Mouse (Mus musculus) naive thymus-derived CD4-positive, alpha-beta T cell, adult 2 months (primary cell): ENCODE measurements around the gene C1qa.

ENCODE experiments used
- DNase-seq: peaks from one replicate; pipeline ENCODE4 v3.0.0-alpha.2; 2011; ENCODE audit warnings: low read depth

Gene C1qa

GRCm38 (mm10) chr4:136898637-136899036 is at the start of gene C1qa:
C1qa (minus strand) TSS chr4:136898803.
- no peak for DNase-seq

DNA sequence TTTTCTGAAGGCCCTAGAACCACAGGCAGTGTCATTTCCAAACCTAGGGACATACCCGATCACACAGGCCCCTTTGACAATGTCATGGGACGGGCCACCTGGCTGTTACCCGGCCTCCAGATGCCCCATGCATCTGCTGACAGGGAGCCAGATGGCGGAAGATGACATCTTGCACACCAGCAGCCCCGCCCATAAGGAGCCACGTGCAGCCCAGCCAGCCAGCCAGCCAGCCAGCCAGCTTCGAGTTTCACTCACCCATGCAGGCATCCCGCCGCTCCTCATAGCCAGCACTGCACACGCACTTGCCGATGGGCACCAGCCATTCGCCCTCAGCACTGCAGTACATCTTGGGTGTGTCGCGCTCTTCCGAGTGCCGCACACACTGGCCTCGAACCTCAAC is 46.8 kb upstream of the C1qa start:
- DNase-seq, result no peak

GRCm38 (mm10) chr4:136944558-136945350 is 46.2 kb upstream of the C1qa start:
- DNase-seq, result no peak

- no peak for DNase-seq
These were observed 44.6 kb upstream of the C1qa start for GRCm38 (mm10) chr4:136943175-136943574.

- DNase-seq, result no peak
These were observed 44.2 kb upstream of the C1qa start for GRCm38 (mm10) chr4:136942761-136943160.

GRCm38 (mm10) chr4:136937935-136938334 is 39.3 kb upstream of the C1qa start:
- no peak for DNase-seq

DNA sequence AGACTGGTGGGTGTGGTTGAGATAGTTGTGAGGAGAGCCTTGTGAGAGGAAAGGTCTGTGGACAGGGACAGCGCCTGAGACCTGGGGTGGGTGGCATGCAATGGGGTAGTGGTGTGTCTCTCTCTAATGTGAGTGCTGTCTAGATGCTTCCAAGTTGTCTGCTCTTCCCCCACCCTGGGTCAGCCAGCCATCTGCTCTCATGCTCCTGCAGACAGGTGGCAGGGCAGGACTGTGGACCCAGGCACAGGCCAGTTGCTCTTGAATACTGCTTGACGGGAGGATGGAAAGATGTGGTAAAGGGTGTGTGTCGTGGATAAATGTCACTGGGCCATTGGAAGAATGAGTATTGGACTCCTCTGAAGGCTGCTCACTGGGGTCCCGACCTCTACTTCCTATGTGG is 38.7 kb upstream of the C1qa start:
- no peak for DNase-seq

DNA sequence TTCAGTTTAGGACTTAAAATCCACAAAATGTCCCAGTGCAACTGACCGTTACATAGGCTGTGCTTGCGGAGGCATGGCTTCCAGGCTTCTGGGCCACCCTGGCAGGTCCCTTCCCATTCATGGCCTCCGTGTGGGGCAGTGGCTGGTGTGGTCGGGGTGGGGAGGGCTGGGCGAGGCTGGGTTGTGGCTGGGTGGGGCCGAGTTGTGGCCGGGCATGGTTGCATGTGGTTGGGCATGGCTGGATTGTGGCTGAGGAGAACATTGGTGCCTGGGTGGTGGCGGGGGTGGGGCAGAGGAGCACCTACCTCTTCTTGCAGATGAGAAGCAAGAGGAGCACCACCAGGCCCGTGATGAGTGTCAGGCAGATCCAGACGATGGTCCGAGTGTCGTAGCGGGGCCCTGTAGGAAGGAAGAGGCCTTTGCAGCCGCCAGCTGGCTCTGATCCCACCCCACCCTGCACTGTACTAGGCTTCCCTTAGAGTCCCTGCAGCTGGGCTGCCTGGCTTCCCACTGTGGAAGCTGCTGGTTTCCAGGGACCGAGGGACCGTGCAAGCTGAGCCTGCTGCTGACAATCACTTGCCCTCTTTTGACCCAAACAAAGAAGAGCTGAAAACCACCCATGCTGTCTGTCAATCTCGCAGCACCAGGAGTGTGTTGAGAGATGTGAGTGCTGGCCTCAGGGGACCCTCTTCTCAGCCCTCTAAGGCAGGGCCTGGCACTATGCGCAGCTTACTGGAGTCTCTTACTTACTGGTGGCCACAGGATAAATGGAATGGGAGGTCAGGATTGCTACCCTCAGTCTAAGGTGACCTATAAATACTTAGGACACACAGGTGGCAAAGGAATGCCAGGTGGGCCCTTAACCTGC is 36.4 kb upstream of the C1qa start:
- no peak for DNase-seq

DNA sequence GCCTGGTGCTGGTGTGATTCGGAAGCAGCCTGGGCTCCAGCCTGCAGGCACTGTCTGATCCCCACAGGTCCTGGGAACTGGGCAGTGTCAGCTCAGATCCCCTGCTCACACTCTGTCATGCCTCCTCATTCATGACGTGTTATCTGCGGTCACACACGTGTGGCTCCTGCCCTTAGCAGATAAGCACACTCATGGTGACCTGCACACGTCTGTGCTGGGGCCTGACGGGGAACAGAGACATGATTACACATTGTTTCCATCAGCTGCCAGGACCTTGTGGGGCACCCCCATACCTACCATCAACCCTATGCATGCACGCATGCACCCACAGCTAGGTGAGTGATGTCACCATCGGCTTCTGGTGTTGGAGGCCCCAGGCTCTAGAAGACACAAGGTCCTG is 31.9 kb upstream of the C1qa start:
- DNase-seq, result no peak

GRCm38 (mm10) chr4:136928928-136929327 is 30.3 kb upstream of the C1qa start:
- peak; percentile 46 for DNase-seq

DNA sequence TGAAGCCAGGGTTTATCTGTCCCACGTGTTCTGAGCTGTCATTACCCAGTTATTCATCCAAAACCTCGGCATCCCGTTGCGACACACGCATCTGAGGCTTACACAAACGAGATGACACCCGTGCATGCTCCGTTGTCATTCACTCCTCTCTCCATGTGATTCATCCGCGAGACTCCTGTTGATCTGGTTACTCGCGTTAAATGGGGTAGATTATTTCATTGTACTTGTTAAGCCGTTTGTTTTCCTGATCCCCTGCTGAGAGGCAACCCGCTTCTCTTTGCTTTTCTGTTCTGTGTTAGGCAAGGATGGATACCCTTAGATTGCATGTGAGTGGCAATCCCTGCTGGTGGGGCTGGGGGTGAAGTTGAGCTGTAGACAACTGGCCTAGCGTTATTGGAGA is 27.2 kb upstream of the C1qa start:
- no peak for DNase-seq

GRCm38 (mm10) chr4:136924529-136924928 is 25.9 kb upstream of the C1qa start:
- DNase-seq, result no peak

DNA sequence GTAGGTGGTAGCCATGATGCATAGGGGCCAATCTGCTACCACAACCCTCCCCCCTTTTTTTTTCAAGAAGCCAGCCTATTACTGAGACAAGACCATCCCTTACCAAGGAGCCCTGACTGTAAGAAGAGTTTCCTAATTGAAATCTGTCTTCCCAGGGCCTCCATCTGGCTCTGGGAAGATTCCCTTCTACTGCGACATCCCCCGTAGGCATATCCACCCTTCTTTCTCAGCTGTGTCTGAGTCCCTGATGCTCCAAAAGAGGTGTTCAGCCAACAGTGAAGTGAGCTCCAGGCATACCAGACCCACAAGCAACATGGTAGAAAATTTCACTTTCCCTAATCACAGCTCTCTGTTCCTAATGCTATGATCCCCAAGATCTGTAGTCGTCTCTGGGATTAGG is 20.9 kb upstream of the C1qa start:
- DNase-seq, result no peak

DNA sequence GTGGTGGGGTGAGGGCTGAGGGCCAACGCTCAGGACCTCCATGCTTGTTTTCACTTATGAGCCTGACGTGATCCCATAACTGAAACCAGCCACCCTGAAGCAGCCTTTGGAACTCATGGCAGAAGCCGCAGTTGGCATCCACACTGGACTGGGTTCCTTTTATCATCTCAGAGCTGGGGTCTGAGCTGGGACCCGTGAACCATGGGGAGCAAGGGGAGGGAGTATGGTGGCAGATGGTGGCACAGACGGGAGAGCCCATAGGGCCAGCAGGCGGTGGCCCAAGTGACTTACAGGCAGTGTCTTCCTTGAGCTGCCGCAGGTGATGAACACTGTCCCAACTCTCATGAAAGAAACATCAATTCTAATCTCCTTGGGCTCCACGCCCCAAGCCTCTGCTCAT is 20.2 kb upstream of the C1qa start:
- no peak for DNase-seq

- no peak for DNase-seq
These were observed 18.5 kb upstream of the C1qa start for GRCm38 (mm10) chr4:136917165-136917524.

GRCm38 (mm10) chr4:136916359-136917164 is 18.0 kb upstream of the C1qa start:
- DNase-seq, result no peak

- DNase-seq, result no peak
These were observed 14.2 kb upstream of the C1qa start for GRCm38 (mm10) chr4:136912841-136913240.

DNA sequence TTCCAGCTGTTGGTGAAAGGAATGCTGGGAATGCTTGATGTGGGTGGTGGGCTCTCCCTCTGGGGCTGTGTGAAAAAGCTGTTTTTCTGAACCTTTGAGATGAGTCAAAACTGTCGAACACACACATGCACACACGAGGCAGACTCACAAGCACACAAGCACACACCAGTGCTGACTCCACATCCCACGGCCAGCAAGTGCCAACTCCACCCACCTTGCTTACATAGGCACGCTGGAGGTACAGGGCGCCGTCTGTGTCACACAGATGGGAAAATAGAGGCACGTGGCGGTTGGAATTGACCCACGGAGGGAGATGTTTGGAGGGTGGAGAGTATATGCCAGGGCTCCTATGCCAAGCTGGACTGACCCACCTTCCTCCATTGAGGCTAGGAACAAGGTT is 13.2 kb upstream of the C1qa start:
- no peak for DNase-seq

- no peak for DNase-seq
These were observed 12.6 kb upstream of the C1qa start for GRCm38 (mm10) chr4:136911211-136911646.

- DNase-seq, result no peak
These were observed 9.2 kb upstream of the C1qa start for GRCm38 (mm10) chr4:136907809-136908208.

- peak; percentile 49 for DNase-seq
These were observed 8.4 kb upstream of the C1qa start for GRCm38 (mm10) chr4:136907033-136907432.

DNA sequence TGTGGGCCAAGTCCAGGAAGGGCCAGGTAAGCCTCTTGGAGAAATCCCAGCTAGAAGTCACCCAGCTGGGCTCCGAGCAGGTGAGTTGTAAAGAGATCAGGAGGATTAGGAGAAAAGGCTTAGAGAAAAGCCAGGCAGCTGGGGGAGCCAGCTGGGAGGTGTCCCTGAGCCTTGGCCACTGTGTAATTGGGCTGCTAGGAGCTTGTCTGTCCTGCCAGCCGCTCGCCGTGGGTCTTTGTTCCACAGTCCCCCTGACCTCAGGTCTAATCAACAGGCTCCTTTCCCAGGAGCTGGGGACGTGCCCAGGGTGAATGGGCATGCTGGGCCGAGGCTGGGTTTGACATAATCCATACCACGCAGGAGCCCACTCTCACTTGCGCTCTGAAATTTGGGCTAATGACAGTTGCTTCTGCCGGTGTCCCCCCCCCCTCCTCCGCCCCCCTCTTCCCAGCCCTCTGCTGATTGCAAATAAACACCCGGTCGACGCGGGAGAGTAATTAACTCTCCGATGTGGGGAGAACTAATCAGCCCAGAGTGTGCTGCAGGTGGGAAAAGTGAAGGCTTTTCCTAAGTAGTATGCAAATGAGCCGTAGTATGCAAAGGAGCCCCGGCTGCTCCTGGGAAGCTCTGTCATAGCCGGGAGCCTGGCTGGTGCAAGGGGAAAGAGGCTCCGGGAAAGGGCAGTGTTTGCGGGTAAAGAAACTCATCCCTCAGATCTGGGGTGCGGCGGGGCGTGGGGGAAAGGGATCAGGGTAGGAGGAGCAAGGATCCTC is 6.3 kb upstream of the C1qa start:
- DNase-seq, result no peak
